Mouse (Mus musculus) intestine, embryonic 15.5 days (tissue): Measurements from ENCODE around the gene Dcdc2c. TPM values are rescaled to one million over a fixed set of nuclear protein-coding genes. Genes with fewer than 3 reads are reported as not detected.

ENCODE experiments used
- ATAC-seq: fragments of 200-750 bp; cut with Nextera tagmentation; 2 replicates; pipeline ENCODE4 v1.8.0; 2017; ENCODE audit warnings: moderate TSS enrichment, moderate library complexity
- H3K27ac ChIP-seq: fragments of 300-500 bp; sonication (generic); 2 replicates; pipeline ENCODE4 v1.5.1; 2015; ENCODE audit warnings: mild to moderate bottlenecking, inconsistent platforms
- H3K27me3 ChIP-seq: fragments of 300-500 bp; sonication (generic); replicated peaks from 2 replicates; pipeline ENCODE4 v1.6.1; 2015; ENCODE audit warnings: inconsistent platforms
- H3K36me3 ChIP-seq: fragments of 300-500 bp; sonication (generic); 2 replicates; pipeline ENCODE4 v1.6.1; 2015; ENCODE audit warnings: inconsistent platforms
- H3K4me1 ChIP-seq: fragments of 300-500 bp; sonication (generic); replicated peaks from 2 replicates; pipeline ENCODE4 v1.6.1; 2015; ENCODE audit warnings: inconsistent platforms
- H3K4me2 ChIP-seq: fragments of 300-500 bp; sonication (generic); replicated peaks from 2 replicates; pipeline ENCODE4 v1.6.1; 2015; ENCODE audit warnings: mild to moderate bottlenecking, inconsistent platforms
- H3K4me3 ChIP-seq: fragments of 300-500 bp; sonication (generic); replicated peaks from 2 replicates; pipeline ENCODE4 v1.5.1; 2015; ENCODE audit warnings: inconsistent platforms
- H3K9ac ChIP-seq: fragments of 300-500 bp; sonication (generic); 2 replicates; pipeline ENCODE4 v1.6.1; 2015; ENCODE audit warnings: inconsistent platforms
- H3K9me3 ChIP-seq: fragments of 300-500 bp; sonication (generic); 2 replicates; pipeline ENCODE4 v1.6.1; 2016; ENCODE audit warnings: inconsistent platforms
- WGBS: fragments of 180-500 bp; shearing (Covaris S2); methylation state at CpG from one replicate; pipeline ENCODE4 v1.1.7; 2015; 5-methylcytosine and 5-hydroxymethylcytosine counted together
- polyA plus RNA-seq: library from polyadenylated mRNA; unstranded; fragments of >200 nt; fragmentation: Nextera tagmentation; extraction: Ambion mirVana; gene quantifications from 2 replicates; pipeline ENCODE4 v1.2.1, GENCODE M21; 2015

The Dcdc2c gene
- not detected in 2 replicates for polyA plus RNA-seq

DNA sequence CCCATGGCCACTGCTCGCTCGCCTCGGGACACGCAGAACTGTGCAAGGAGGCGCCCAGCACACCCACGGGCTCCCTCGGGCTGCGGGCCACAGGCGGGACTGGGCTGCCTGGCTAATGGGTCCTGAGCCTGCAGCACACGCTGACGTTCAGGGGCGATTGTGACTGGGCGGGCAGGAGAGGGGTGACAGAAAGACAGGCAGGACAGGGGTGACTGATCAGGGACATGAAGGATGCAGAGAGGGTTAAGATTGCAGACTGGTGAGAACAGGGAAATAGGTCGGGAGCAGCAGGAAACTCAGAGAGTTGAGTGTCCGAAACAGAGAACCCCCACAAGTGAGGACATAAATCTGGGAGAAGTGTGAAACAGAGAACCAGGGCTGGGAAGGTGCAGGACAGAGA, at the start of gene Dcdc2c:
Dcdc2c (minus strand) TSS at position 101 of the 400 bp plus-strand sequence.
- Histone ChIP-seq H3K9me3 (no peaks in the 10 kb centered on the region), H3K27me3 (no peaks in the 10 kb centered on the region), H3K4me2 (peak within 1 kb of the TSS; percentile 17), H3K9ac (no peak within 1 kb of the TSS), H3K36me3 (no peaks in the 10 kb centered on the region), H3K4me3 (no peak within 1 kb of the TSS), H3K4me1 (0 out of 2 replicates have a peak, but pooled peaks cover 2% of the 10 kb centered on the region), H3K27ac (no peak within 1 kb of the TSS)
- ATAC-seq: no peak
- WGBS: 56% methylated on average over 15 of the region's 15 CpGs

DNA sequence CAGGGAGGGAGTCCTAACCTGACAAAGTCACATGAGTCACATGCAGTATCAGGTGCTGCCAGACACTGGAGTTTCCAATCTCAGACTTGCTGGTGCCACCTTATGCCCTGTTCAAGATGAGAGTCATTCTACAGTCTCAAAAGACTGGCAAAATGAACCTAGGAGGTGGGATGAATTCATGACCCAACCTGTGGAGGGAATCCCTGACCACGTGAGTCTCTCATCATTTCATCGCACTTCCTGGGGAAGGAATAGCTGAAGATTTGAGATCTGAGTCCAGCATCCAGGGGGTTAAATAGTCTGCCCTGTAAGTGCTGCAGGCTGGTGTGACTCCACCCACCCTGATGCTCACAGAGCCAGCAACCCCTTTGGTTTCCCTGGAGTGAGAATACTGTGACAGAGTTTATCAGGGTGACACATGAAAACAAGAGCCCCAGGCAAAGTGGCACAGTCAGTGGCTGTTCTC, 46.4 kb upstream of the Dcdc2c start:
- WGBS: 54% methylated on average over 2 of the region's 2 CpGs
- no peak for ATAC-seq
- no peak overlapping the region for H3K4me2 ChIP-seq

DNA sequence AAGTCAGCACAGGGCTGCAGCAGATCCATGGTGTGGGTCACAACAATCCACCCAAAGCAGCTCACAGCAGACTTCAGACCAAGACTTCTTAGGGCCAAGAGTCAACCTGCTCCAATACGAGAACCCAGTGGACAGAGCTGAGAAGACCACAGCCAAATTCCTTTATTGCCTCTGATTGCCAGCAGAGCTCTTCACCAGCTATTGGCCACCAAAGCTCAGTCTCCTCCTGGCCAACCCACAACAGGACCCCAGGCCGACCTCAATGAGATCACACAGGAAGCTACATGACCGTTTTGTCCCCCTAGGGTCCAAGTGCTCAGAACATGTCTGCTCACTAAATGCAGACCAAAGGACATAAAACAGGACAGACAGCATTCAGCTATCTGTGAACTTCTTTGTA, 45.9 kb upstream of the Dcdc2c start:
- Histone ChIP-seq H3K27me3 (no peaks in the 10 kb centered on the region), H3K36me3 (no peaks in the 10 kb centered on the region), H3K9ac (no peak overlapping the region), H3K9me3 (no peaks in the 10 kb centered on the region), H3K4me3 (no peak overlapping the region), H3K4me1 (no peaks in the 10 kb centered on the region), H3K27ac (no peak overlapping the region), H3K4me2 (no peak overlapping the region)
- WGBS: 52% methylated on average over 3 of the region's 3 CpGs
- ATAC-seq: no peak

More for the DNA sequence above, 46.4 kb upstream of the Dcdc2c start:
- Histone ChIP-seq H3K9me3 (no peaks in the 10 kb centered on the region), H3K4me3 (no peak overlapping the region), H3K27ac (no peak overlapping the region), H3K9ac (no peak overlapping the region), H3K36me3 (no peaks in the 10 kb centered on the region), H3K27me3 (no peaks in the 10 kb centered on the region), H3K4me1 (no peaks in the 10 kb centered on the region)

DNA sequence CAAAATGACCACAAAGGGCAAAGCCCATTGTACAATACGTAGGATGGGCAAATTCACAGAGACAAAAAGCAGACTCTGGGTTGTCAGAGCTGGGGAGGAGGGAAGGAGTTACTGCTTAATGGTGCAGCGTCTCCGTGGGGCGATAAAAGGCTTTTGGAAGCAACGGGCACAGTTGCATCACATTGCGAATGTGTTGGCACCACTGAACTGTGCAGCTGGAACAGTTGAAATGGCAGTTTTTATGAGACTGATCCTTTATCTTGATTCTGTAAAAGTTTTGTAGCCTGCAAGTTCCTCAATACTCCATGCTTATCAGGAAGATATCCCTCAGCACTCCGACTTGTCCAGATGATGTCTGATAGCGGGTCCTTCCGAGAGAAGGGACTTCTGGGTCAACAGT, 45.5 kb upstream of the Dcdc2c start:
- H3K9ac ChIP-seq: no peak overlapping the region
- 72% methylated on average over 9 of the region's 9 CpGs for WGBS
- H3K4me3 ChIP-seq: no peak overlapping the region
- H3K27me3 ChIP-seq: no peaks in the 10 kb centered on the region
- ATAC-seq: no peak
- no peak overlapping the region for H3K27ac ChIP-seq
- H3K36me3 ChIP-seq: no peaks in the 10 kb centered on the region
- no peaks in the 10 kb centered on the region for H3K4me1 ChIP-seq
- H3K9me3 ChIP-seq: no peaks in the 10 kb centered on the region
- H3K4me2 ChIP-seq: no peak overlapping the region

DNA sequence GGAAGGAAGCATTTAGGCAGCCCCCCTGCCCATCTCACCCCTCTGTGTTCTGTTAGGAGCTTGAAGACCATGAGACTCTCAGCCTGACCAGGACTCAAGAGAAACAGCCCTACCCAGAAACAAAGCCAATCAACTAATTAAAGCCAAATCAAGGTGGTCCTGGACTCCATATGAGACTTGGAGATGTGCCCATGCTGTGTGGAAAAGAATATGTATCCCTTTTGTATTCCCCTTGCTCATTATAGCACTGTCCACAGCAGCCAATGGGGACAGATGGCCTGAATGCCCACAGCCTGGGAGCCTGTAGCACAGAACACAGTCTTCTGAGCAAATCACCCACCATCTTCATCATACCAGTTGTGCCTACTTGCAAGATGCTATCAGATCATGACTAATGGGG, 44.7 kb upstream of the Dcdc2c start:
- Histone ChIP-seq H3K9me3 (no peaks in the 10 kb centered on the region), H3K27ac (no peak overlapping the region), H3K4me2 (no peak overlapping the region), H3K4me3 (no peak overlapping the region), H3K9ac (no peak overlapping the region), H3K4me1 (no peaks in the 10 kb centered on the region), H3K36me3 (no peaks in the 10 kb centered on the region), H3K27me3 (no peaks in the 10 kb centered on the region)
- no peak for ATAC-seq

DNA sequence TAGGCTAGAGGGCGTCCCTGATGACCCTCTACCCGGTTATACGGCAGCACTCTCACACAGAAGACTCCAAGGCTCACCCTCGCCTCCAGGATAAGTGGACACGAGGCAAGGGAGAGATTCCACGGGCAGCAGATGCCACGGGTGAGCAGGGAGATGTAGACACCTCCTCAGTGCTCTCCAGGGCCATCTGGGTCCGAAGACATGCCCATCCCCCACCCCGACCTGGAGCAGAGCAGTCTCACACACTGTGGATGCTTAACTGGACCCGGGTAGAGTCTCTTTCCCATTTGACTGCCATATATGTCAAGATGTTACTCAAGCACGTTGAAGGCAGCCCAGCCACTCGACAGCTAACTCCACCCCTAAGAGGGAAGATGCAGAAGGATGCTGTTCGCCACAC, 38.2 kb upstream of the Dcdc2c start:
- WGBS: 46% methylated on average over 13 of the region's 13 CpGs
- Histone ChIP-seq H3K27me3 (peaks cover 6% of the 10 kb centered on the region; the same call in 1 of the 2 replicates), H3K27ac (no peak overlapping the region), H3K4me1 (no peaks in the 10 kb centered on the region), H3K9ac (no peak overlapping the region), H3K4me2 (no peak overlapping the region), H3K36me3 (no peaks in the 10 kb centered on the region), H3K4me3 (no peak overlapping the region), H3K9me3 (no peaks in the 10 kb centered on the region)
- ATAC-seq: no peak

DNA sequence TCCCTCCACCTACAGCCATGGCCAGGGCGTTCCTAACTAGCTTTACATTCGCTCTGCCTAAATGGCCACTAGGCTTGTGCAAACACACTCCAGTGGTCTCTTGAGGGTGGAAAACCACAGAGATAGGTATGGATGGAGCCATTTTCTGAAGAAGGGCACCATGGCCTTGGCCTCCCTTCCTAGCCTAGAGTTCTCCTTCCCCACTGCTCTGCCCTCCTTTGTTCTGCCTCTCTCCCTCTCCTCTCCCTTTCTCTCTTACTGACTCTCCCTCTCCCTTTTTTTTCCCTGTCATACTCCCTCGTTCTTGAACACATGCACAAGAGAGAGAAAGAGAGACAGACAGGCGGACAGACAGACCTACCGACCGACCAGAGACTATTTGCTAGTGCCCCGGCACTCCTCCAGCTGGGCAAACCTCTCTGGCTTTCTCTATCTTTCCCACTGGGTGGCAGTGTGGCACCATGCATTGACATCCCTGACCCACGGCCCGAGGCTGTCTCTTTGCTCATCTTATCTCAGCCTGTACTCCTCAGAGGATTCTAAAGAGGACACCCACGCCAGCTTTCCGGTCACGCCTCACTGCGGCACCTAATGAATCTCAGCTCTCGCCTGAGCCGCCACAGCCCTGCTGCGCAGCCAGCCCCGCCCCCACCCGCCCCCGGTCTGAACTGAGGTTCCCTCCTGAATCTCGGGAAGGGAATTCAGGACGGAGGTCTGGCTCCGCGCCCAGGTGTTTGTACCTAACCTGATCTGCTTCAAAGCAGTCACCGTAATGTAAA, 37.1 kb upstream of the Dcdc2c start:
- Histone ChIP-seq H3K27ac (no peak overlapping the region), H3K9me3 (no peaks in the 10 kb centered on the region), H3K27me3 (peaks cover 6% of the 10 kb centered on the region; the same call in 1 of the 2 replicates), H3K4me3 (peak overlapping the region; percentile 38), H3K9ac (0 out of 2 replicates have a peak overlapping the region, but pooled peaks have one; percentile 8), H3K36me3 (no peaks in the 10 kb centered on the region), H3K4me2 (peak overlapping the region; percentile 79), H3K4me1 (no peaks in the 10 kb centered on the region)
- WGBS: 9% methylated on average over 23 of the region's 24 CpGs
- ATAC-seq: peak; percentile 92

DNA sequence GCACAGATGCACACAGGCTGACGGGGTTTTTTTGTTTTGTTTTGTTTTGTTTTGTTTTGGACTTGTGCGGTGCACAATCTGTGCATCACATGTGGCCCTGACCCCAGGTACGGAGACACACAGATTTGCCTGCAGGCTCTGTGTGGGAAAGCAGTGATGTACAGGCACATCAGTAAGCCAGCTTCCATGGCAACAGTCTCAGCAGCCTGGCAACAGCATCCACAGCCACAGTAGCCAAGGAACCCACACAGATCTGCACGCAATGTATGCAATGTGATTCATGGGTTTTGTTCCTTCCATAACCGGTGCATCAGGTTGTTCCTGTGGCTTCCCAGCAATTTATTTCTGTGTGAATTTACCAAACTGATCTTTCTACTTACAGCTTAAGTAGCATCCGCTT, 35.8 kb upstream of the Dcdc2c start:
- Histone ChIP-seq H3K27ac (no peak overlapping the region), H3K4me1 (no peaks in the 10 kb centered on the region), H3K9ac (no peak overlapping the region), H3K36me3 (no peaks in the 10 kb centered on the region), H3K27me3 (peaks cover 6% of the 10 kb centered on the region; the same call in 1 of the 2 replicates), H3K4me3 (no peak overlapping the region), H3K4me2 (no peak overlapping the region), H3K9me3 (no peaks in the 10 kb centered on the region)
- no peak for ATAC-seq
- WGBS: 82% methylated on average over 6 of the region's 6 CpGs

DNA sequence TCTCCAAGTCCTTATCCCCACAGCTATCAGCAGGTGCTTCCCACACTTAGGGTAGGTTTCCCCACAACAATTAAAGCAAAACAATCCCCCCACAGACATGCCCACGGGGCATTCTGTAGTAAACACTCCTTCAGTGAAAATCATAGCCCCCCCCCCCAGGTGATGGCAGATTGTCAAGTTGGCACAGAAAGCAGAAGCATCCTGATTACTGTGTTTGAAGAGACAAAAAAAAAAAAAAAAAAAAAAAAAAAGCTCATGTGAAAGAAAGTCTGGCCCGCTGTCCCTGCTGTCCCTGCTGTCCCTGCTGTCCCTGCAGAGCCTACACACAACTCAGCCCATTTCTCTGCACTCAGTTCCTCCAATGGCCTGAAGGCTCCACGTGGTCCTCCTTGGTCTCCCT, 31.8 kb upstream of the Dcdc2c start:
- Histone ChIP-seq H3K9me3 (no peaks in the 10 kb centered on the region), H3K4me3 (no peak overlapping the region), H3K27ac (no peak overlapping the region), H3K36me3 (no peaks in the 10 kb centered on the region), H3K4me1 (no peaks in the 10 kb centered on the region), H3K4me2 (no peak overlapping the region), H3K9ac (no peak overlapping the region), H3K27me3 (peaks cover 6% of the 10 kb centered on the region; the same call in 1 of the 2 replicates)
- WGBS: 62% methylated on average over 3 of the region's 3 CpGs
- no peak for ATAC-seq

DNA sequence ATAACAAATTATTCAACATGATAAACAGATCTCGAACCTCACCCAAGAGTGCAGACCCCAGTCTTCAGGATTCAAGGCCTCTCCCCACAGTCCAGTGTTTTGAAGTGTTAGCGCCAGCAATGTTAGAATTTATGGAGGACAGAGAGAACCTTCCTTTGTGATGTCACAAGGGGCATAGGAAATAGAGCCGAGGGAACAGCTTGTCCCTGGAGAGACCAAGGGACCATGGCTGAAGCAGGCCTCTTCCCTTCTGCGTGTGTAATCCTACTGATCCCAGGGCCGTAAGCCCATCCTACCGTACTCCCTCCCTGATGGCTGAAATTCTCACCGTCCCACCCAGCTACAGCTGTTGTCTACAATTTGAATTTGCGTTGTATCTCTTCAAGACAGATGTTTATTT, 30.2 kb upstream of the Dcdc2c start, which contains the start of gene Allc:
Allc (minus strand) TSS at position 101 of the 400 bp plus-strand sequence.
- Histone ChIP-seq H3K27me3 (no peaks in the 10 kb centered on the region), H3K9ac (no peak within 1 kb of the TSS), H3K4me1 (no peaks in the 10 kb centered on the region), H3K36me3 (no peaks in the 10 kb centered on the region), H3K4me2 (no peak within 1 kb of the TSS), H3K4me3 (no peak within 1 kb of the TSS), H3K9me3 (no peaks in the 10 kb centered on the region), H3K27ac (no peak within 1 kb of the TSS)
- WGBS: 69% methylated on average over 8 of the region's 8 CpGs
- ATAC-seq: no peak

DNA sequence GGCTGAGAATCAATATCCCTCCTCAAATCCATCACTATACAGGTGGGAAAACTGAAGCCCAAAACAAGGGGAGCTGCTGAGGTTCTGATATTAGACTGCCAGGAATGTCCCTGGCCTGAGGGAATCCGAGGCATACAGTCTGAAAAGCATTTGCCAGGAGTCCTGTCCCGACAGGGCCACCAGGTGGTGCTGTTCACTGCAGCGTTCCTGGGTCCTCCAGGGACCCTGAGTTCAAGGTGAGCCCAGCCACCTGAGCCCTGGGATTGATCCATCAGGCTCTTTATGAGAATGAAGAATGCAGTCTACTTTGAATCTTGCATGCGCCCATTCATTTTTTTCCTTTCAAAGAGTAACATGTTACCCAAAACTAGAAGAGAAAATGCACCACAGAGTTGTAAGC, 26.9 kb upstream of the Dcdc2c start:
- no peak overlapping the region for H3K4me2 ChIP-seq
- ATAC-seq: no peak
- no peaks in the 10 kb centered on the region for H3K9me3 ChIP-seq
- H3K27ac ChIP-seq: no peak overlapping the region
- no peaks in the 10 kb centered on the region for H3K4me1 ChIP-seq
- WGBS: 37% methylated on average over 4 of the region's 4 CpGs
- no peak overlapping the region for H3K4me3 ChIP-seq
- H3K36me3 ChIP-seq: no peaks in the 10 kb centered on the region
- no peak overlapping the region for H3K9ac ChIP-seq
- H3K27me3 ChIP-seq: no peaks in the 10 kb centered on the region

DNA sequence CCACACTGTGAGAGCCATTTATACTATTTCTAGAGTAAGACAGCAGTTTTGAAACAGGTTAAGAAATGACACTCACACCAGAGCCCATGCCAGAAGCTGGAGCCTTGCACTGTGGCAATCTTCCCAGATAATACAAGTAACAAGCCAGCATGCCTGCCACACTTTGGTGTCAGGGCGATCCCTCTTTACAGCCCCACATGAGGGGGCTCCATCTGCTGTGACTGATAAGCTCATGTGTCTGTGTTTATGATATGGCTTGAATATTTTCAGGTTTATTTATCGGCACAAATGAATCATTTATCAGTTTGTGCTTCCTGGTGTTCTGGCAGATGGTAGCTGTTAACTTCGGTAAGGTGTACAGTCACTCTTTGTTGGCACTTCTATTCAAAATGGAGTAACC, 25.9 kb upstream of the Dcdc2c start:
- no peak overlapping the region for H3K4me3 ChIP-seq
- H3K9me3 ChIP-seq: no peaks in the 10 kb centered on the region
- no peaks in the 10 kb centered on the region for H3K27me3 ChIP-seq
- H3K4me1 ChIP-seq: no peaks in the 10 kb centered on the region
- ATAC-seq: no peak
- H3K4me2 ChIP-seq: no peak overlapping the region
- no peak overlapping the region for H3K9ac ChIP-seq
- no peak overlapping the region for H3K27ac ChIP-seq
- H3K36me3 ChIP-seq: no peaks in the 10 kb centered on the region
- 85% methylated on average over 3 of the region's 3 CpGs for WGBS
